Mouse (Mus musculus) bone marrow macrophage, adult 2 months (primary cell): ENCODE measurements around the gene Csf2ra.

Experiments
- CTCF ChIP-seq: IDR thresholded peaks from 2 replicates; pipeline ENCODE4 v1.5.1; 2012; ENCODE audit warnings: low read depth, mild to moderate bottlenecking, low read length, moderate library complexity
- POLR2A ChIP-seq: IDR thresholded peaks from 2 replicates; pipeline ENCODE4 v1.6.1; 2012; ENCODE audit warnings: mild to moderate bottlenecking, low read depth, low read length, borderline replicate concordance

GRCm38 (mm10) chr19:61226401-61226927 is 1.8 kb downstream of the Csf2ra start:
- TF ChIP-seq CTCF, result no peak
- no peak for TF ChIP-seq POLR2A
